Mouse (Mus musculus) lung, postnatal 0 days (tissue): ENCODE data around the gene Nt5dc3.

Experiments used
- CTCF ChIP-seq: IDR thresholded peaks from 2 replicates; pipeline ENCODE4 v1.5.1; 2016; ENCODE audit warnings: antibody characterized with exemption, mild to moderate bottlenecking
- EP300 ChIP-seq: IDR thresholded peaks from 2 replicates; pipeline ENCODE4 v1.6.1; 2016; ENCODE audit warnings: antibody characterized with exemption, mild to moderate bottlenecking, control low read depth

DNA sequence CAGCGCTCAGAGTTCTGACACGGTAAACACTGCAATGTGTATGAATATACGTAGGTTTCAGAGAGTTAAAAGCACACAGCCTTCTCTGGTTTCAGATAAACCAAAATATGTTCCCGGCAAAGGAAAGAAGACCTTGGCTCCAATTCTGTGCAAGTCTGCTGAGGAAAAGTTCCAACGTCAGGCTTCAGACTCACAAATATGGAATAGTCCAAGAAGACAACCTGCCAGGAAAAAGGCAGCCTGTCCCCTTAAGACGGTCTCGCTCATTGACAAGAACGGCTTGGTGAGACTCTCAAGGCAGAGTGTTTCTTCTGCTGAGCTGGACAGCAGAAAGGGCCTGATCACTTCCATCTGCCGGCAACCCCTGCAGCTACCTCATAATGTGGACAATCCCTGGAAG lies 2.5 kb upstream of the Nt5dc3 start:
- TF ChIP-seq CTCF, result no peak
- no peak for TF ChIP-seq EP300
